Mouse (Mus musculus): ENCODE data around the gene Scn3a. TPM values are rescaled to one million over a fixed set of nuclear protein-coding genes. Genes with fewer than 3 reads are reported as not detected.

The Scn3a gene
- polyA plus RNA-seq, 1 experiment from 2014 or later = 17.0 TPM

DNA sequence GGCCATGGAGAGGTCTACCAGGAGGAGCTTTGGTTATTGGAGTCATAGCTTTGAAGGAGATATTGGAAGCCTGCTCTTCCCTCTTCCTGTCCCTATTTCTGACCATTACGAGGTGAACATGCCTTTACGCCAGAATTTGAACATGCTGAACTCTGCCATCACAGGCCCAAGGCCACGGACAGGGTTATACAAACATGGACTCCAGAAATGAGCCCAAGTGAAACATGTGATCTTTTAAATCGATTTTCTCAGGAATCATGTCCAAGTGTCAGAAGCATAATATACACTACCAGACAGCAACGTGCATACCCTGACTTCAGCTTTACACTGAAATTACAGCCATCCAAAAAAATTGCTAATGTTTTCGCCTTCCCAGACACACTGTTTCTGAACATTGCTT, 18.8 kb downstream of the Scn3a start:
- peaks cover 16% of the 10 kb centered on the region for H3K4me1 ChIP-seq (replicated peaks)

DNA sequence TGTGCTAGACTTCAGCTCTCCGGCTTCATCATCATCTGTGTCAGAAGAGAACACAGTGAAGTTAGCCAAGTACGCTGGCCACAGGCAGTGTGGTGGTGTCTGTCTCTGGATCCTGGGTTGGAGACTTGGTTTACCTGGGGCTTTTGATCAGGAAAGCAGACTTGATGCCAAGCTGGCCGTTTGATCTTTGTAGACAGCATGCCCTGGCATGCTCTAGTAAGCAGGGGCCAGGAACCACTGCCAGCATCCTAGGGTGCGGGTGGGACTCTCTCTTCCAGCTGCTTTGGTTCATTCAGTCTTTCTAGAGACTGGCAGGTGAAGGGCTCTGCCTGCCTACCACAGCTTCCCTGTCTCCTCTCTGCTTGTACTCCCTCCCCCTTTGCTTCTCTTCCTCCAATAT, 20.1 kb downstream of the Scn3a start:
- 81% methylated on average over 4 of the region's 4 CpGs for WGBS
- no peaks in the 10 kb centered on the region for H3K36me3 ChIP-seq
- H3K27me3 ChIP-seq (ENCODE audit: insufficient read depth, poor library complexity, severe bottlenecking) = no peaks in the 10 kb centered on the region
- no peaks in the 10 kb centered on the region for H3K9me3 ChIP-seq
- H3K4me3 ChIP-seq = no peak overlapping the region
- H3K4me1 ChIP-seq (replicated peaks) = peaks cover 20% of the 10 kb centered on the region
- no peak for DNase-seq (ENCODE audit: low spot score)
- H3K27ac ChIP-seq = no peak overlapping the region

More for the DNA sequence above, 18.8 kb downstream of the Scn3a start:
- no peak overlapping the region for H3K4me3 ChIP-seq
- no peaks in the 10 kb centered on the region for H3K36me3 ChIP-seq
- DNase-seq (ENCODE audit: low spot score) = no peak
- 89% methylated on average over 6 of the region's 6 CpGs for WGBS
- H3K27ac ChIP-seq = no peak overlapping the region
- H3K9me3 ChIP-seq = no peaks in the 10 kb centered on the region
- H3K27me3 ChIP-seq (ENCODE audit: insufficient read depth, poor library complexity, severe bottlenecking) = no peaks in the 10 kb centered on the region

DNA sequence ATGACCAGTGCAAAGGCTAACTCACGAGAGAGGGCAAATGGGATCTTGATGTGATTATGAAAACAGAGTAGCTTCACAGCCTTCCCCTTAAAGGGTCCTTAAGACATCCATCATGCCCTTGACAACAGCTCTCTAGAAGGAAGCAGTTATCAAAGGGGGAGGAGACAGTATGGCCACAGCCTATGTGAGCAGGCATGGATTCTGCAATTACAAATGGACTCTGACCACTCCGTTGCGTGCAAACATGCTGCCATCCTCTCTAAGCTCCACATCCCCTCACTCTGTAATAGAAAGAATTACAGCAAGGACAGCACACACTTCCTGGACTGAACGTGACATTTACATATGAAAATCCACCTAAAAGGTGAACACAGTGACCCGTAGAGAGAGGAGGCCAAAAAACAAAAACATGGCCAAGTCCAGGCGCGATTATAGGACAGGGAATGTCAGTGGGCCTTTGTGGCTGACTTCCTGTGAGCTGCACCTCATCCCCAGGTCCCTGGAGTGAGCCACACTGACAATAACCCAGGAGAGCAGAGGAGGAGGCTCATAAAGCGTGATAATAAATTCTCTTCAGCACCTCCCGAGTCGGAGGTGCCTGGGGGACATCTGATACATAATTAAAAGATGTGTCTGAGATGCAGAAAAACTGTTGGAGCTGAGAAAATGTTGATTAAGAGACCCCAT, 24.4 kb downstream of the Scn3a start:
- no peaks in the 10 kb centered on the region for H3K36me3 ChIP-seq
- H3K4me3 ChIP-seq = no peak overlapping the region
- H3K27ac ChIP-seq = peak overlapping the region; percentile 54
- DNase-seq (ENCODE audit: low spot score) = no peak
- no peaks in the 10 kb centered on the region for H3K27me3 ChIP-seq (ENCODE audit: insufficient read depth, poor library complexity, severe bottlenecking)
- no peaks in the 10 kb centered on the region for H3K9me3 ChIP-seq
- 74% methylated on average over 10 of the region's 10 CpGs for WGBS
- H3K4me1 ChIP-seq (replicated peaks) = peaks cover 12% of the 10 kb centered on the region

DNA sequence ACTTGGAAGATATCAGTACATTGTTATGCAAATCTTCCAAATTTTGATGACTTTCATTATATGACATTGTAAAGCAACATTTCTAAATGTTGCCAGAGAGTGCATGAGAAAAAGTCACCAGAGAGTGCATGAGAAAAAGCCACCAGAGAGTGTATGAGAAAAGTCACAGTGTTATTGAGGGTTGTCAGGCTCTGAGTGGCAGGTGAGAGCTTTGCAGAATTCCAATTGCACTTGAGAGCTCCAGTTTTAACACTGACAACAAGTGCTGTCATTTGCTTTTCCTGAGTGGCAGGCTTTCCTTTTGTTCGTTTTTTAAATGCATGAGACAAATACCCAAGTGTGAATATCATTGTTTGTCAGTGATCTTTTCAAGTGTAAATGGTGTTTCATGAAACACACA, 25.6 kb downstream of the Scn3a start:
- Histone ChIP-seq H3K9me3 (no peaks in the 10 kb centered on the region), H3K36me3 (no peaks in the 10 kb centered on the region), H3K4me1 (replicated peaks) (peaks cover 12% of the 10 kb centered on the region), H3K27ac (no peak overlapping the region), H3K27me3 (ENCODE audit: insufficient read depth, poor library complexity, severe bottlenecking) (no peaks in the 10 kb centered on the region), H3K4me3 (no peak overlapping the region)
- DNase-seq (ENCODE audit: low spot score) = no peak
- 53% methylated on average over 1 of the region's 1 CpGs for WGBS

DNA sequence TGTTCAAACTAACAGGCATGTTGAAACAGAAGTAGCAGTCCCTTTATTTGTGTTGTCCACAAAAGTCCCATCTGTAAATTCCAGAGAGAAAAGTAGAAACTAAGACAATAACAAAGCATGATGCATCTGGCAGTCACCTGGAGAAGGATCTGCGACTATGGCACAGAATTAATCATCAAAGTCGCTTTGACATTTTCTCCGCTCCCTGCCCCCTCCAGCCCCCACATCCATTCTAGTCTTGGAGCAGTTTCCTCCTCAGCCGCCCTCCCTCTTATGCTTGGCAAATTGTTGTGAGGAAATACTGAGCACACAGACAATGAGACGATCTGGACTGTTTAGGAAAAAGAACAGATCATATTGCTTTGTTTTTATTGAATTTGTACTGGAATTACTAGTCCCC, 29.0 kb downstream of the Scn3a start:
- no peak overlapping the region for H3K4me3 ChIP-seq
- no peaks in the 10 kb centered on the region for H3K27me3 ChIP-seq (ENCODE audit: insufficient read depth, poor library complexity, severe bottlenecking)
- no peak overlapping the region for H3K27ac ChIP-seq
- 69% methylated on average over 5 of the region's 5 CpGs for whole genome bisulfite sequencing
- H3K4me1 ChIP-seq (replicated peaks) = peaks cover 8% of the 10 kb centered on the region
- H3K36me3 ChIP-seq = no peaks in the 10 kb centered on the region
- no peaks in the 10 kb centered on the region for H3K9me3 ChIP-seq
- DNase-seq (ENCODE audit: low spot score) = no peak

DNA sequence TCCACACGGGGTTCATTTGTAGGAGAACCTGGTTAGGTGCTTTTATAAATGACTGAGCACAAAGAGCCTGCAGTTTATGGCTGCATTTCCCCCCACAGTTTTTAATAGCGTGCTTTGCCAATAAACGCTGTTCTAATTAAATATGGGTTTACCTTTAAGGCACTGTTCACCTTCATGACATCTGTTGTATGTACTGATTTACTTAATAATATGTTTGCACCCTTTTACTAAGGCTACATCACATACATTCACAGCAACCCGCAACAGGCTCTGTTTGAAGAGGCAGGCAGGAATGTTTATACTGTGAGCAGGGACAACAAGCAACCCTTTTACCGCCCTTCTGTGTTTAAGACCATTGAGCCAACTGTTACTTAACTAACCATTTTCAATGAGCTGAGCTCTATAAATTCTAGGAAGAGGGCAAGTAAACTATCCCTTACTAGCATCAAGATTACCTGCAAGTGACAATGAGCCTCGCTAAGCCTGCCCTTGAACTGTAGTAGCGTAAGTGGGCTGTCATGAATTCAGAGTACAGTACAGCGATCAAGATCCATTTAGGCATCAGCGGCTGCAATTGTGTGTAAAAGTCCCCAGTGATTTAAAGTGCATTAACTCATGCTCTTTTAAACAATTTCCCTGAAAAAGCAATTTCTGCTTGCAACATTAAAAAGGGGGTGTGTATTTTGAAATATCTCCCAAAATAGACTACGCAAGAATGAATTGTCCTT, 35.1 kb downstream of the Scn3a start:
- 89% methylated on average over 10 of the region's 10 CpGs for WGBS
- H3K36me3 ChIP-seq = no peaks in the 10 kb centered on the region

DNA sequence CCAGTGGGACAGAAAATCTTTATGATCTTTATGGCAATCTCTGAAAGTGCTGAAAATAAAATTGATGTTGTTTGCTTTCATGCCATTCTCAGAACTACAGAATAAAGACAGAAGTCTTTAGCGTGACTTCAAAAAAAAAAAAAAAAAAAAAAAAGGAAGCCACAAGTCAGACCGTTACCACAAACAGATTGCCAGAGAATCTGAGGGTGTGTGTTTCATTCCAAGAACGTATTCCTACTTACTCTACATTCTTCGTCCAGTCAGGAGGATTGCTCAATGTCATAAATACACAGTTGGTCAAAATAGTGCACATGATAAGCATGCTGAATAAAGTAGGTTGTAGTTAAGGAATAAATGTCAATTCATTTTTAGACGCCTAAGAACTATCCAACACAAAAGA, 38.3 kb downstream of the Scn3a start:
- no peak overlapping the region for H3K27ac ChIP-seq
- H3K4me1 ChIP-seq (replicated peaks) = no peaks in the 10 kb centered on the region
- H3K4me3 ChIP-seq = no peak overlapping the region
- H3K9me3 ChIP-seq = no peaks in the 10 kb centered on the region
- no peak for DNase-seq (ENCODE audit: low spot score)
- H3K36me3 ChIP-seq = no peaks in the 10 kb centered on the region
- 73% methylated on average over 5 of the region's 5 CpGs for WGBS
- no peaks in the 10 kb centered on the region for H3K27me3 ChIP-seq (ENCODE audit: insufficient read depth, poor library complexity, severe bottlenecking)

More for the DNA sequence above, 35.1 kb downstream of the Scn3a start:
- DNase-seq (ENCODE audit: low spot score) = no peak
- H3K9me3 ChIP-seq = no peaks in the 10 kb centered on the region
- H3K4me1 ChIP-seq (replicated peaks) = no peaks in the 10 kb centered on the region
- no peak overlapping the region for H3K4me3 ChIP-seq
- H3K27me3 ChIP-seq (ENCODE audit: insufficient read depth, poor library complexity, severe bottlenecking) = no peaks in the 10 kb centered on the region
- H3K27ac ChIP-seq = no peak overlapping the region

DNA sequence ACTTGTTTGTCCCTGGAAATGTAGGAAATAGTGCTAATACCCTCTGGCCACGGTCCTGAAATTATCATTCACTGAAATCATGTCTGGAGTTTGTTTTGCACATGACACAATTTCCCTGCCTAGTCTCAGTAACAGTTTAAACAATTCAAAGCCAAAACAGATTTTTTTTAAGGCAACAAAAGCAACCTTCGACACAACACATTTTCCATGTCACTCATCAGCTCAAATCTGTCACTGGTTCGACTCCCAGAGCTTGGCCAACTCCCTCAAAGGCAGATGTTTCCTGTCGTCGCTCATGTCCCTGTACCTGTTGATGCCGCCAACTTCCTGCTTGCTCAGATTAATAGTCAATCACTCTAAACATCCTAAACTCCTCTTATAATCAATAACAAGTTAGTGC, 50.7 kb downstream of the Scn3a start:
- no peak for DNase-seq (ENCODE audit: low spot score)
- no peak overlapping the region for H3K27ac ChIP-seq
- H3K4me3 ChIP-seq = no peak overlapping the region
- 79% methylated on average over 6 of the region's 6 CpGs for WGBS
- H3K36me3 ChIP-seq = peaks cover 6% of the 10 kb centered on the region; the same call in 1 of the 2 replicates
- H3K4me1 ChIP-seq (replicated peaks) = no peaks in the 10 kb centered on the region
- no peaks in the 10 kb centered on the region for H3K9me3 ChIP-seq
- H3K27me3 ChIP-seq (ENCODE audit: insufficient read depth, poor library complexity, severe bottlenecking) = no peaks in the 10 kb centered on the region

DNA sequence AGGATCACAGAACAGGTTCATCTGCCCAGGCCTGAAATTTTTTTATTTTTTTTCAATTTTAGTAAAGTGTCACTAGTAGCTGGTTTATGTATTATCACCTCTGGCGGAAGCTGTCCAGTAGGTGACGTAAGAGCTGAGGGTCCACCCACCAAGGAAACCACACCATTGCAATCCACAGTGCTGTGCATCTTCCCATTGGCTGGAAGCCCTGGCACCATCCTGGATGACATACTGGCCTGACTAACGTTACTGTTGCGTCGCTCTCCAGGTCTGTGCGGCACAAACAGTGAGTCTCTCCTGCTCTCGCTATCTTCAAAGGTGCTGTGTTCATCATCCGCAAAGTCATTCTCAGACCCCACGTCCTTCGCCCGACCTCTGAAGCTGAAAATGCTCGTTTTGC, 59.2 kb downstream of the Scn3a start:
- WGBS = 84% methylated on average over 12 of the region's 12 CpGs
- no peak for DNase-seq (ENCODE audit: low spot score)
- Histone ChIP-seq H3K4me3 (no peak overlapping the region), H3K4me1 (replicated peaks) (no peaks in the 10 kb centered on the region), H3K9me3 (no peaks in the 10 kb centered on the region), H3K27me3 (ENCODE audit: insufficient read depth, poor library complexity, severe bottlenecking) (no peaks in the 10 kb centered on the region), H3K27ac (no peak overlapping the region), H3K36me3 (peaks cover 2% of the 10 kb centered on the region; the same call in 1 of the 2 replicates)

DNA sequence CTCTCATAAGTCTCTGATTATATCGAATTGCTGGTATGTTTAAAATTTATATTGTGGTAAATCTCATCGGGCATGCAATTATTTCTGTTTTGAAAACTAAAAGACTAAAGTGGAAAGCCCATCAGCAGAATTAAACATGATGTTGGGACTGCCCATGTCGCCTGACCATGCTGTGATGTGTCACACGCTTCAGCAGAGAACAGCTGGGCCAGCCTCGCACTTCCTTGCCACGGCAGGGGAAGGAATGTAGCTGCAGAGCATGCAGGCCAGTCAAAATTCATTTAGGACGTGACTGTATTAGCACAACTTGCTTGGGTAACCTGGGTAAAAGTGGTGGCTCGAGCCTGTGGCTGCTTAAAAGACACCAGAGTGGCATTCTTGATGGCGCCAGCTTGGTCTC, 77.0 kb downstream of the Scn3a start:
- Histone ChIP-seq H3K4me3 (no peak overlapping the region), H3K36me3 (no peaks in the 10 kb centered on the region), H3K27me3 (ENCODE audit: insufficient read depth, poor library complexity, severe bottlenecking) (no peaks in the 10 kb centered on the region), H3K27ac (no peak overlapping the region), H3K4me1 (replicated peaks) (no peaks in the 10 kb centered on the region), H3K9me3 (no peaks in the 10 kb centered on the region)
- DNase-seq (ENCODE audit: low spot score) = no peak
- WGBS = 77% methylated on average over 9 of the region's 9 CpGs

DNA sequence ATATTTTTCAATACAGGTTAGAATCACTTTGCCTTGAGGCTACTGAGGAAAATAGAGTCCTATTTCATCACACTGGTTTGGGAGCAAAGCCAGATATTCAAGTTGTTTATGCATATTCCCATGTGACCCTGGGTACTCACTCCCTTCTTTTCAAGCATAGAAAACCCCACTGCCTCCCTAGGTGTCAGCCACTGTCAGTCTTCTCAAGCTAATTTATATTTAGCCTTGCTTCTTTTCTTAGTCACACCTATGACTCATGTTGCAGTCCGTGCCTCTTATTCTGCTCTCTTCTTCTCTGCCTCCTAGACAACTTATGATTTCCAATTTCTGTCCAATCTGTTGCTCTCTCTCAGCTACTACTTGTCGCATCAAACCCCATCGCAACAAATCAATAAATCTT, 84.0 kb downstream of the Scn3a start:
- Histone ChIP-seq H3K4me3 (no peak overlapping the region), H3K27ac (no peak overlapping the region), H3K9me3 (no peaks in the 10 kb centered on the region), H3K36me3 (no peaks in the 10 kb centered on the region), H3K27me3 (ENCODE audit: insufficient read depth, poor library complexity, severe bottlenecking) (no peaks in the 10 kb centered on the region), H3K4me1 (replicated peaks) (no peaks in the 10 kb centered on the region)
- WGBS = 89% methylated on average over 3 of the region's 3 CpGs
- DNase-seq (ENCODE audit: low spot score) = no peak

DNA sequence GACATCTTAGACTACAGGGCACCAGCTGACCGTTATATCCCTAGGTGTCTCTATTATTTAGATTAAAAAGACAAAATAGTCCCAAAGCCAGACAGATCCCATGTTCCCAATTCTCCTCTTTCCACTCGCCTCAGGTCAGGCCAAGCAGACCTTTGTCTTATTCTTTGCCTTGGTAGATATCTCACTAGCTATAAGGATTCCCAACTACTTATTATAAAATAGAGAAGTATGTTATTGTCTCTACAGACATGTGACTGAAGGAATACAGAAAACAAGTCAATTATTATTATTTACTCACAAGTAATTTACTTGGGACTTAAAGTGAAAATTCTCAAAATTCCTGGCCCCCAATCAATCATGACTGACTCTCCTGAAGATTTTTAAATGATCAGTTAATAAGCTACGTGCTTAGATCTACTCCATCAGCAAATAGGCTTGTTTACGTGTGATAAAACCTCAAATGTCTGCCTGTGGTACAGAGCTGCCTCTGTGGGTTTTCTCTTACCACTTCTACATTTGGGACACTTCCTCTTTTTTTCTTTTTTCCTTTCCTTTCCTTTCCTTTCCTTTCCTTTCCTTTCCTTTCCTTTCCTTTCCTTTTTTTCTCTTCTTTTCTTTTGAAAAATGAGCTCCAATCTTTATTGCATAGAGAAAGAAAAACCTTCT, 86.3 kb downstream of the Scn3a start:
- H3K9me3 ChIP-seq = no peaks in the 10 kb centered on the region
- WGBS = 91% methylated on average over 4 of the region's 4 CpGs
- H3K36me3 ChIP-seq = no peaks in the 10 kb centered on the region
- no peaks in the 10 kb centered on the region for H3K4me1 ChIP-seq (replicated peaks)
- no peak overlapping the region for H3K4me3 ChIP-seq
- no peaks in the 10 kb centered on the region for H3K27me3 ChIP-seq (ENCODE audit: insufficient read depth, poor library complexity, severe bottlenecking)
- DNase-seq (ENCODE audit: low spot score) = no peak
- H3K27ac ChIP-seq = no peak overlapping the region

DNA sequence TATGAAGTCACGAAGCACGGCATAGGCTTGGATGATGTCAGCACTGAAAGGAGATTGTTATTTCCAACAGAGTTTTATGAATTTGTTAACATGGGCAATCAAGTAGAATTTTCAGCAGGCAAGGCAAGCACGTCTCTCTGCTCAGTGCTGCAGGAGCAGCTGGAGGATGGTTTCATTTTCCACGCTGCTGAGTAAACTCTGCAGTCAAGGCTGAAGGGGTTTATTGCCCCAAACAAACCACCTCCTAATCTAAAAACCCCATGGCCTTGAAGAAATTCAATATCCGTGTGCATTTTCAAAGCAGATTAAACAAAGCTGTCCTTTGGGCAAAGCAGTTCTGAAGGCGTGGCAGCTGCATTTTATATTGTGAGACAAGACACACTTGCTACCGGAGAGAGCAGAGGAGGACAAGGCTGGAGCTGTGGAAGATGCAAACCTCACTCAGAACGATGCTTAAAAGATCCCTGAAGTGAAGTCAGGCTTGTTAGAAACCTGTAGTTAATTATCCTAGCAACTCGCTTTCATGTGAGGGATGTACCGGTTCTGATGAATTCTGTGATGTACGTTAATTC, 96.0 kb downstream of the Scn3a start:
- H3K4me3 ChIP-seq = no peak overlapping the region
- no peaks in the 10 kb centered on the region; the same call in 1 of the 2 replicates for H3K36me3 ChIP-seq
- H3K9me3 ChIP-seq = no peaks in the 10 kb centered on the region
- H3K4me1 ChIP-seq (replicated peaks) = no peaks in the 10 kb centered on the region
- DNase-seq (ENCODE audit: low spot score) = no peak
- 71% methylated on average over 11 of the region's 11 CpGs for WGBS
- H3K27ac ChIP-seq = no peak overlapping the region
- no peaks in the 10 kb centered on the region for H3K27me3 ChIP-seq (ENCODE audit: insufficient read depth, poor library complexity, severe bottlenecking)

All from hindbrain, embryonic 10.5 days (tissue).